Mouse (Mus musculus) hindbrain, embryonic 12.5 days (tissue): Measurements from ENCODE around the gene Pip5kl1. TPM values are rescaled to one million over a fixed set of nuclear protein-coding genes. Genes with fewer than 3 reads are reported as not detected.
A peak's percentile ranks its signal among the peaks of the same experiment; 100 is the strongest.

Experiments
- ATAC-seq: fragments of 200-750 bp; cut with Nextera tagmentation; 2 replicates; pipeline ENCODE4 v1.8.0; 2017; ENCODE audit warnings: moderate TSS enrichment; ENCODE audit not compliant: low FRiP score
- H3K27ac ChIP-seq: fragments of 300-500 bp; sonication (generic); 2 replicates; pipeline ENCODE4 v1.5.1; 2016; ENCODE audit warnings: mild to moderate bottlenecking
- H3K27me3 ChIP-seq: fragments of 300-500 bp; sonication (generic); 2 replicates; pipeline ENCODE4 v1.6.1; 2016; ENCODE audit warnings: mild to moderate bottlenecking
- H3K36me3 ChIP-seq: fragments of 300-500 bp; sonication (generic); 2 replicates; pipeline ENCODE4 v1.6.1; 2016; ENCODE audit warnings: mild to moderate bottlenecking
- H3K4me1 ChIP-seq: fragments of 300-500 bp; sonication (generic); 2 replicates; pipeline ENCODE4 v1.6.1; 2016
- H3K4me2 ChIP-seq: fragments of 300-500 bp; sonication (generic); replicated peaks from 2 replicates; pipeline ENCODE4 v1.6.1; 2016; ENCODE audit warnings: mild to moderate bottlenecking
- H3K4me3 ChIP-seq: fragments of 300-500 bp; sonication (generic); 2 replicates; pipeline ENCODE4 v1.5.1; 2016; ENCODE audit warnings: mild to moderate bottlenecking
- H3K9ac ChIP-seq: fragments of 300-500 bp; sonication (generic); 2 replicates; pipeline ENCODE4 v1.6.1; 2016; ENCODE audit warnings: mild to moderate bottlenecking, moderate library complexity
- H3K9me3 ChIP-seq: fragments of 300-500 bp; sonication (generic); replicated peaks from 2 replicates; pipeline ENCODE4 v1.6.1; 2016; ENCODE audit warnings: mild to moderate bottlenecking
- WGBS: fragments of 180-500 bp; shearing (Covaris S2); methylation state at CpG from one replicate; pipeline ENCODE4 v1.1.7; 2016; 5-methylcytosine and 5-hydroxymethylcytosine counted together
- polyA plus RNA-seq: library from polyadenylated mRNA; unstranded; fragments of >200 nt; fragmentation: Nextera tagmentation; extraction: Ambion mirVana; gene quantifications from 2 replicates; pipeline ENCODE4 v1.2.1, GENCODE M21; 2016

Gene Pip5kl1
- polyA plus RNA-seq, 1 experiment from 2014 or later, result 5.0 TPM

DNA sequence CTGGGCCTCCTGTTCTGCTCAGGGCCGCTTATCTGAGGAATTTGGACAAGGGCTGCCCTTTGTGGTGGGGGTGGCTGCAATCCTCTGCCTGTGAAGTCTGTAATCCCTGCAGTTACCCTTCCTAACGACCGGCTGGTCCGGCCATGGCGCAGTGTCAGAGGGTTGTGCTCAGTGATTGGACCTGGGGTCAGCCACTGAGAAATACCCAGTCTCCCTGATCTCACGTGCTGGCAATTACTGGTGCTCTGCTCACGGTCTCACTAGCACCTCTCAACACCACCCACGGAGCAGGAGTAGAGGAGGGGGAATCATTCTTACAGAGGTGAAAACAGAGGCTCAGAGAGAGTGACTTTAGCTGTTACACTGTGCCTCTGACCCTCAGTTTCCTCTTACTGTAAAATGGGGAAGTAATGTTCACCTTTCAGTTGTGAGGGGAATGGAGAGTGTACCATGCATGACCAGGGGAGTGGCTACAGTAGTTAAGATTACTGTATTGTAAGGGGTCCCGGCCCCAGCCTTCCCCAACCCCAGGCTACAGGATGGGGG lies 37.2 kb upstream of the Pip5kl1 start:
- Histone ChIP-seq H3K27ac (no peak overlapping the region), H3K4me3 (peak overlapping the region; percentile 91), H3K4me1 (peaks cover 68% of the 10 kb centered on the region), H3K9me3 (no peaks in the 10 kb centered on the region), H3K4me2 (peak overlapping the region; percentile 64), H3K27me3 (no peaks in the 10 kb centered on the region), H3K36me3 (no peaks in the 10 kb centered on the region), H3K9ac (peak overlapping the region; percentile 97)
- 14% methylated on average over 9 of the region's 9 CpGs for WGBS
- no peak for ATAC-seq

DNA sequence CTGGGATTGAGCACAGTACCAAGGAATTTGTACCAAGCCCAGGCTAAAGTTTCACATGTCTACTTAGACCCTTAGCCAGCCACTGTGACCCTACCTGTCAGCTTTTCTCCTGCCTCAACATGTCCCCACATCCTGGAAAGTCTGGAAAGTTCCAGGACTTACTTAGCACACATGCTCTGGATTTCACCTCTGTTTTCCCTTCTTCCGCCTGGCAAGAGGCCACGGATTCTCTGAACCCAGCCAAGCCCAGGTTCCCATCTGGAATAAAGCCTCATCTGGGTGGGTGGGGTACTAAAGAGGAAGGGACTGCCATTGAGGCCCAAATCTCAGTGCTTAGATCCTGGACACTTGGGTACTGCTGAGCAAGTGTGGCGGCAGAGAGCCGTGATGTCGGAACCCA lies 36.7 kb upstream of the Pip5kl1 start:
- 78% methylated on average over 5 of the region's 5 CpGs for WGBS
- no peak for ATAC-seq
- no peaks in the 10 kb centered on the region for H3K27me3 ChIP-seq
- no peaks in the 10 kb centered on the region for H3K36me3 ChIP-seq
- H3K9me3 ChIP-seq, result no peaks in the 10 kb centered on the region
- H3K9ac ChIP-seq, result peak overlapping the region; percentile 97; the same call in 1 of the 2 replicates
- peak overlapping the region; percentile 91 for H3K4me3 ChIP-seq
- H3K4me1 ChIP-seq, result peaks cover 68% of the 10 kb centered on the region
- H3K4me2 ChIP-seq, result peak overlapping the region; percentile 64
- no peak overlapping the region for H3K27ac ChIP-seq

DNA sequence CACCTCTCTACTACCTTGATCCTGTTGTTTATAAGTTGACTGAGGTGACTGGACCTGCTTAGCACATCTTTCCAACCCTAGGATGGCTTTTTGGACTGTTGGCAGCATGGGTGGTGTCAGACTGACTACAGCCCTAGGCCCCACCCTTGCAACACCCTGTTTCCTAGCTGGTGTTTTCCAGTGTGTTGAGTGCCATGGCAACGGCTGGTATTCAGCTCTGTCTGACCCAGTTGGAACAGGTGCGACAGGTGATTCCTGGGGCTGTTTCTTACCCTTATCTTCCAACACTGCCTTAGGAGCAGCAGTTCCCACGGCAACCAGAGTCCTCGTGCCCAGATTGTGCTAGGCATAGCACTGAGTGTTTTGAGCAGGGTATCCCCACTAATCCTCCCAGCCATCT lies 36.1 kb upstream of the Pip5kl1 start:
- Histone ChIP-seq H3K4me3 (no peak overlapping the region), H3K9me3 (no peaks in the 10 kb centered on the region), H3K27ac (no peak overlapping the region), H3K9ac (peak overlapping the region; percentile 97; the same call in 1 of the 2 replicates), H3K4me2 (peak overlapping the region; percentile 64), H3K36me3 (no peaks in the 10 kb centered on the region), H3K4me1 (peaks cover 65% of the 10 kb centered on the region), H3K27me3 (no peaks in the 10 kb centered on the region)
- 74% methylated on average over 4 of the region's 4 CpGs for WGBS
- ATAC-seq, result no peak

DNA sequence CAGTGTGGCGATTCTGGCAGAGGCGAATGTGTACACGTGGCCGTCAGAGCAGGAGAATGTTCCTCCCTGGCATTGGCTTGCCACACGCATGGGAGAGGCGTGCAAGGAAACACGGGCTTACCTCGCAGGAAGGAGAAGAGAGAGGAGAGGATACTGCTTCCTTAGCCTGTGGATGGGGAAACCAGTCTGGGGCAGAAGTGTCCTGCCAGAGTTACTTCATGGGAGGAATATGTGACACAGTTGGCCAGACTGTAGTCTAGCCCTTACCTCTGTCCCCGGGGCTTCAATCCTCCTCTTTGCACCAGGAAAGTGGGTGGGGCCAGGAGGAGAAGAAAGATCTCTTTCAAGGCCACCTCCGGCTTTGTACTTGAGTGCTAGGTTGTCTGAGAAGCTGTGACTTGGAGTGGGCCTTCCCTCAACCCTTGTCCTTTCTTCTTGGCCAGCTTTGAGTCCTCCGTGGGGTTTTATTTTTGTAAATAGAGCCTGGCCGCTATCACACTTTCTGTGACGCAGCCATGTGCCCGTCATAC lies 35.1 kb upstream of the Pip5kl1 start:
- Histone ChIP-seq H3K27ac (no peak overlapping the region; the same call in 1 of the 2 replicates), H3K27me3 (no peaks in the 10 kb centered on the region), H3K36me3 (no peaks in the 10 kb centered on the region), H3K4me3 (no peak overlapping the region), H3K9me3 (no peaks in the 10 kb centered on the region), H3K9ac (no peak overlapping the region), H3K4me1 (peaks cover 55% of the 10 kb centered on the region), H3K4me2 (peak overlapping the region; percentile 64)
- 80% methylated on average over 14 of the region's 14 CpGs for WGBS
- ATAC-seq, result no peak

DNA sequence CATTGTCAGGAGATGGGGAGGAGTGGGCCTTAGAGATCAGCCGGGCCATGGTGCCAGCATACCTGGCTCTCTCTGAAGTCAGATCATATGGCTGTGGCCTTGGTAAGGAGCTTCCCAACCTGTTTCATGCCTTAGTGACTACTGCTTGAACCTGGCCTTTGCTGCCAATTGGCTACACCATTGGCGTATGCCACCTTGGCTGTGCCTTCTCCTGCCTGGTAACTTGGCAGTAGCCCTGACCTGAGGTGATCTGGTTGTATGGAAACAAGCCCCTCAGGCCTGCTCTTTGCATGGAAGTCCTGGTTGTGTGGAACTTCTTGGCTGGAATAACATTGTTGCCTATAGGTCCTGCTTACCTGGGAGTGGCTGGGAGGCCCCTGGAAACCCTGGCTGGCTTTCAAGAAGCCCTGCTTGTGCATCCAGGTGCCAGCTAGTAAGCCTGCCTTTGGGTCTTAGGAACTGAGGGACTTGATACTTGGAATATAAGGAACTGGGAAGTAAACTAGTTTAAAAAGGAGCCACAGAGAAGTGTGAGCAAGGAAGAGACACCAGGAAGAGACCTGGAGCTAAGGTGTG lies 33.2 kb upstream of the Pip5kl1 start:
- 92% methylated on average over 2 of the region's 2 CpGs for WGBS
- H3K9me3 ChIP-seq, result no peaks in the 10 kb centered on the region
- no peak overlapping the region for H3K4me2 ChIP-seq
- H3K4me3 ChIP-seq, result no peak overlapping the region
- no peaks in the 10 kb centered on the region for H3K27me3 ChIP-seq
- ATAC-seq, result no peak
- H3K9ac ChIP-seq, result no peak overlapping the region
- no peak overlapping the region for H3K27ac ChIP-seq
- peaks cover 49% of the 10 kb centered on the region for H3K4me1 ChIP-seq
- H3K36me3 ChIP-seq, result no peaks in the 10 kb centered on the region

DNA sequence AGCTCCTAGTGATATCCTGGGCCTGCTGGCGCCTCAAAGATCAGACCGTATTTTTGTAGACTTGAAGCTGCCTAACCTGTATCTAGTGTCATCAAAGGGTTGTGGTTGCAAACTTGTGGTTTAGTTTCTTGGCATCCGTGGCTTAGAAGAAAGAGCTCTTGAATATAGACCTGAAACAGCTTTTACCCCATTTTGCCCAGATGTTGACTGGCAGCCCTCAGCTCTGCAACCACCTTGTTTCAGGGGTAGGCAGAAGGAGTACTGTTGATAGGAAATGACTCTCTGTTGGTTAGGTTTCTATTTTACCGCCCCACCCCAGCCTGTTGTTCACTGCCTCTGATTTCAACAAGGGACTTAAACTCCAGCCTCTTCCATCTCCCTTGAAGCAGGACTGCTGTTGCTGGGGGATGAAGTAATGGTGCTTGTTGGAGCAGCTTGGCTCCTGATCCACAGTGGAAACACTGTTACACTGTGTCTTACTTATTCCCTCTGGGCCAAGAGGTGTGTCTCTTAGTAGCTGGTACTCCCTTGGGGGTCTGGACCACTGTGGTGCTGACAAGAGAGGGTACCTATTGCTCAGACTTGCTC lies 32.5 kb upstream of the Pip5kl1 start:
- 93% methylated on average over 4 of the region's 4 CpGs for WGBS
- Histone ChIP-seq H3K36me3 (no peaks in the 10 kb centered on the region), H3K9ac (no peak overlapping the region), H3K4me1 (peaks cover 42% of the 10 kb centered on the region), H3K27ac (no peak overlapping the region), H3K9me3 (no peaks in the 10 kb centered on the region), H3K4me3 (no peak overlapping the region), H3K4me2 (no peak overlapping the region), H3K27me3 (no peaks in the 10 kb centered on the region)
- ATAC-seq, result no peak

DNA sequence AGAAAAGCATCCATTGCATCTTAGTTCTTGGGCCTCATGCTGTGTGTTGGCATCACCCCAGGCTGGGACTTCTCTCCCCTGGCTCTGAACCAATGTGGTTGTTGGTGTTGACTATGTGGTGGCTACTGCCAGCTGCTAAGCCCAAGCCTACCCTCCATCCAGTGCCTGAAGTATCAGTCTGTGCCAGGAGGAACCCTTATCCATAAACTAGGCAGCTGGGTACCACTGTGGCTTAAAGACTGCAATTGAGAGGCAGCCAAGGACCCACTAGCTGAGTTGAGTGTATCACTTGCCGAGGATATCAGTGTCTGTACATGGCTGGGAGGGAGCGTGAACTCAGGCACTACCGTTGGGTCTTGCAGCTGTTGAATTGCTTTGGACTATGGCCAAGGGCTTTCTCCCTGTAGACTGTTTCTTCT lies 31.6 kb upstream of the Pip5kl1 start:
- Histone ChIP-seq H3K9ac (no peak overlapping the region), H3K36me3 (no peaks in the 10 kb centered on the region), H3K4me2 (no peak overlapping the region), H3K4me3 (no peak overlapping the region), H3K27me3 (no peaks in the 10 kb centered on the region), H3K9me3 (no peaks in the 10 kb centered on the region), H3K4me1 (peaks cover 32% of the 10 kb centered on the region), H3K27ac (no peak overlapping the region)
- WGBS, result 88% methylated on average over 3 of the region's 3 CpGs
- no peak for ATAC-seq

DNA sequence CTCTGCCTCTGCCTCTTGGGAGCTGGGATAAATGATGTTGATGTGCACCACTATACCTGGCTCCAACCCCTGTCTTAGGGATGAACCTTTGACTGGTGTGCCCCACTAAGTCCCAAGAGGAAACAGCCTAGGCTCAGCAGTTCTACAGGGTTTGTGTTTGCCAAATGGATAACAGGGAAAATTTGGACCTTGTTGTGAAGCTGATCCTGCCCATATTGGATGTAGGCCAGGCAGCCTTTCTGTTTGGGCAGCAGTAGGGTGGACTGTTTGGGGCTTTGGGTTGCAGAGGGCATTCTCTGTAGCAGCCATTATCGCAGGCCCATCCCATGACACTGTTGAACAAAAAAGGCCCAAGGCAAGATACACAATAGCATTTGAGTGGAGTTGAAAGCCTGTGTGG lies 27.6 kb upstream of the Pip5kl1 start:
- WGBS, result 88% methylated on average over 1 of the region's 1 CpGs
- Histone ChIP-seq H3K27me3 (no peaks in the 10 kb centered on the region), H3K27ac (no peak overlapping the region), H3K4me3 (no peak overlapping the region), H3K4me2 (no peak overlapping the region), H3K9me3 (no peaks in the 10 kb centered on the region), H3K9ac (no peak overlapping the region), H3K4me1 (peaks cover 25% of the 10 kb centered on the region), H3K36me3 (no peaks in the 10 kb centered on the region)
- ATAC-seq, result no peak

DNA sequence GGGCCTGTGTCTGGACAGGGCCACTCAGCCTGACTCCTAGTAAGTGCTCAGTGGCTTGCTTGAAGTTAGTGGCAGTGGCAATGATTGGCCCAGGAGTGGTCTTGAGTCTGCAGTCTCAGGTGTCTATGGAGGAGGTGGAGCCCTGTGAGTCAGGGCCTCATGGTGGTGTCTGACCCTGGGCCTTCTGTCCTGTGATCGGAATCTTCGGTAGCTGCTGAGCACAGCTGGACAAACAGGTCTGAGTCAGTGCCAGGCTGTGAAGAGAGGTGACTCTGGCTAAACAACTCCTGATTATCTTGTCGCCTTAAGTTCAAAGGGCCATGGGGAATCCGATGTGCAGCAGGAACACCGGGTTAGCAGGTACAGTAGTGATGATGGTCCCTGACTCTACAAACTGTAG lies 27.2 kb upstream of the Pip5kl1 start:
- H3K9me3 ChIP-seq, result no peaks in the 10 kb centered on the region
- H3K4me2 ChIP-seq, result no peak overlapping the region
- no peak for ATAC-seq
- no peaks in the 10 kb centered on the region for H3K36me3 ChIP-seq
- H3K4me1 ChIP-seq, result peaks cover 25% of the 10 kb centered on the region
- WGBS, result 82% methylated on average over 5 of the region's 5 CpGs
- H3K27me3 ChIP-seq, result no peaks in the 10 kb centered on the region
- H3K27ac ChIP-seq, result no peak overlapping the region
- no peak overlapping the region for H3K4me3 ChIP-seq
- H3K9ac ChIP-seq, result no peak overlapping the region

DNA sequence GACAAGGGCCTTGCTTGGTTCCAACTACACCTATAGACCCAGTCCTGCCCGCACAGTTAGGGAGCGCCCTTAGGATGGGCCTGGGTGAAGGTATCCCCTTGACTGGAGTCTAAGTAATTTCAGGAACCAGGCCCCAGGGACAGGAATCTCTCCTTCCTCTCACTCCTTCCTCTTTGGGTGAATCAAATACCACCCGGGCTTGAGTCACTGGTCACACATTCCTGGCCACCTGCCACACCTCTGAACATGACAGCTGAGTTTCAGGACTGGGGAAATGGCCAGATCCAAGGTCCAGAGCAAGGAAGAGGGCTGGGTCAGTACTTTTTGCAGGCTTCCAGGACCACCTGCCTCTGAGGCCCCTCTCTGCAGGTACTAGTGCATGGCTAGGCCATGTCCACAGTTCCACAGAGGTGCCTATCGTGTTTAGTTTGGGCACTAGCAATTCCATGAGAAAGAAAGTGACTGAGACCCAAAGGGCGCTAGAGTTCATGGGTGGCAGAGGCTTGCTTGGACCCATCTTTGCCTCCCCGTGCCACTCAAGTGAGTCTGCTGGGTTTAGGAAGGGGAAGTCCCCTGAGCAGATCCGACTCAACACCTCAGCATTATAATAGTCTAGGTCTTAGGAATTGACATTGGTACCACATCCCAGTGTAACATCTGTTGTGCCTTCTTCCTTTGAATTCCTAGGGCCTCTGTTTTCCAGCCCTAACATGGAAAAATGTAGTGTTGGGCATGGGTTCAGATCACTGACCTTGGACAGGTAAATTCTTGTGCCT lies 26.4 kb upstream of the Pip5kl1 start:
- no peak for ATAC-seq
- no peaks in the 10 kb centered on the region for H3K27me3 ChIP-seq
- H3K9me3 ChIP-seq, result no peaks in the 10 kb centered on the region
- H3K27ac ChIP-seq, result no peak overlapping the region
- H3K4me2 ChIP-seq, result no peak overlapping the region
- no peak overlapping the region for H3K9ac ChIP-seq
- no peaks in the 10 kb centered on the region for H3K36me3 ChIP-seq
- WGBS, result 89% methylated on average over 7 of the region's 7 CpGs
- H3K4me1 ChIP-seq, result peaks cover 25% of the 10 kb centered on the region
- H3K4me3 ChIP-seq, result no peak overlapping the region

DNA sequence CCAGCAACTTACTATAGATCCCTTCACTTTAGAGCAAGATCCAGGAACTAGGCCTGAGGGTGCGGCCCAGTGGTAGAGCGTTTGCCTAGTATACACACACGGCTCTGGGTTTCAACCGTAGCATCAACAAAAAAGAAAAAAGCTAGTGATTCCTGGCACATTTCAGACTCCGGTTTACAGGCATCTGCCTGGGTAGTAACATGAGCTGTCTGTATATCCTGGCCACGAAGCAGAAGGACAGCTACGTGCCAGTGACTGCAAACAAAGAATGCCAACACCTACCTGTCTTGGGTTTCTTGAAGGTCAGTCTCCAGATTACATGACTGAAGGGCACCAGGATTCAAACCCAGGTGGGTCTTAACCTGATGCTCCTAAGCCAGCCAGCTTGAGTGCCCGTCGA lies 25.4 kb upstream of the Pip5kl1 start:
- H3K27ac ChIP-seq, result no peak overlapping the region
- 86% methylated on average over 9 of the region's 9 CpGs for WGBS
- no peak for ATAC-seq
- H3K9me3 ChIP-seq, result no peaks in the 10 kb centered on the region
- no peak overlapping the region for H3K4me3 ChIP-seq
- H3K4me2 ChIP-seq, result no peak overlapping the region
- no peak overlapping the region for H3K9ac ChIP-seq
- H3K36me3 ChIP-seq, result no peaks in the 10 kb centered on the region
- peaks cover 25% of the 10 kb centered on the region for H3K4me1 ChIP-seq
- H3K27me3 ChIP-seq, result no peaks in the 10 kb centered on the region

DNA sequence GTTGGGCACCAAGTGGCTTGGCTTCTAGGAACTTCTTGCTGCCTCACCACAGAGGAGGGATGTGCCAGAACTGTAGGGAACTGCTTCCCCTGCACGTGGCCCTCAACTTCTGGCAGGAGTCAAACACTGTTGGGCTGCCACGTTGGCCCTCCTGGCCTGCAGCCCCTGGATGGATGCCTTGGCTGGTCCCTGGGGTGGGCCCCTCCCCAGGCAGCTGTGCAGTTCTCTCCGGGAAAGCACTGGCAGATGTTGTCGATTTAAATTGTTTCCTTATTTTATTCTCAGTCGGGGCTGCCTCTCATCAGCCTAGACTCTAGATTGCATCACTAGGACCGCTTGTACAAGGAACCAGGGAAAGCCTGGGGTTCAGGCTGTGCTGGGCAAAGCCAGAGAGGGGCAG lies 24.8 kb upstream of the Pip5kl1 start:
- Histone ChIP-seq H3K36me3 (no peaks in the 10 kb centered on the region), H3K27ac (no peak overlapping the region), H3K4me3 (no peak overlapping the region), H3K4me2 (no peak overlapping the region), H3K27me3 (no peaks in the 10 kb centered on the region), H3K9ac (no peak overlapping the region), H3K9me3 (no peaks in the 10 kb centered on the region), H3K4me1 (peaks cover 25% of the 10 kb centered on the region)
- ATAC-seq, result no peak
- WGBS, result 76% methylated on average over 6 of the region's 6 CpGs
